Mouse (Mus musculus): ENCODE measurements at regions not wholly inside any gene's neighbourhood (a gene's known extent, or its start where the extent isn't known, plus 50 kb on each side); places are given as distances from the start of the nearest gene placed in this dataset.
"Not testable (repeated sequence)": the region's sequence is repeated elsewhere in the genome, so short reads cannot be mapped to it uniquely, and the experiment has no call there.

- H3K4me3 ChIP-seq (ENCODE audit: low read depth, low read length): no peak overlapping the region
- no peak overlapping the region for H3K9ac ChIP-seq (ENCODE audit: low read depth, poor library complexity, severe bottlenecking)
- H3K36me3 ChIP-seq (ENCODE audit: control insufficient read depth, insufficient read depth, low read length, poor library complexity, severe bottlenecking): no peaks in the 10 kb centered on the region
- H3K4me1 ChIP-seq (ENCODE audit: control insufficient read depth, insufficient read depth, low read length): no peaks in the 10 kb centered on the region
- H3K27me3 ChIP-seq (ENCODE audit: control insufficient read depth, insufficient read depth, low read length, poor library complexity, severe bottlenecking): no peaks in the 10 kb centered on the region
- no peak for TF ChIP-seq CTCF (IDR thresholded peaks at IDR 0.05; ENCODE audit: low read depth, low read length)
- no peak for TF ChIP-seq POLR2A (IDR thresholded peaks at IDR 0.05; ENCODE audit: insufficient read depth, low read length)
- TF ChIP-seq EP300 (IDR thresholded peaks at IDR 0.05; ENCODE audit: insufficient read depth, low read depth, low read length): no peak
- H3K9me3 ChIP-seq (replicated peaks; ENCODE audit: control insufficient read depth, insufficient read depth, low read length, poor library complexity, severe bottlenecking): no peaks in the 10 kb centered on the region
- H3K27ac ChIP-seq (ENCODE audit: insufficient read depth, low read length): no peak overlapping the region
Measured at GRCm38 (mm10) chr19:35787246-35788021, 269.9 kb downstream of the Htr7 start.

DNA sequence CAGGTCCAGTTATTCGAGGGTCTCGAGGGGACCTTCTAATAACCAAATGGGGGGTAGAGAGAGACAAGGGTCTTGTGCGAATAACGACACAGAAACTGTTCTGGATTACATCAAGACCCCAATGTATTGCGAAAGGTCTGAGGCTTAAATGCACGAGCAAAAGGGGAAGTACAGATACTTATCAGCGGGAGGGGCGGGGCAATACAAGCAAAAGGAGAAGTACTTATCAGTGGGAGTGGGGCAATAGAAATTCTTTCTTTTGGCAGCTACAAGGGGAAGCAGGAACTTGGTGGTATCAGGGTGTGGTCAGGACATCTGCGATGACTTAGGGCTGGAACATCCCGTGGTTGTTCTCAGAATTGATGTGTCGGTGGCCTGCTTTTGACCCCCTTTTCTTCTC, 295.6 kb downstream of the Htr7 start:
- H3K36me3 ChIP-seq (ENCODE audit: control insufficient read depth, insufficient read depth, low read length, poor library complexity, severe bottlenecking); H3K9ac ChIP-seq (ENCODE audit: low read depth, poor library complexity, severe bottlenecking); H3K27me3 ChIP-seq (ENCODE audit: control insufficient read depth, insufficient read depth, low read length, poor library complexity, severe bottlenecking); H3K4me1 ChIP-seq (ENCODE audit: control insufficient read depth, insufficient read depth, low read length); H3K27ac ChIP-seq (ENCODE audit: insufficient read depth, low read length); H3K4me3 ChIP-seq (ENCODE audit: low read depth, low read length); H3K9me3 ChIP-seq (replicated peaks; ENCODE audit: control insufficient read depth, insufficient read depth, low read length, poor library complexity, severe bottlenecking): not testable (repeated sequence)

DNA sequence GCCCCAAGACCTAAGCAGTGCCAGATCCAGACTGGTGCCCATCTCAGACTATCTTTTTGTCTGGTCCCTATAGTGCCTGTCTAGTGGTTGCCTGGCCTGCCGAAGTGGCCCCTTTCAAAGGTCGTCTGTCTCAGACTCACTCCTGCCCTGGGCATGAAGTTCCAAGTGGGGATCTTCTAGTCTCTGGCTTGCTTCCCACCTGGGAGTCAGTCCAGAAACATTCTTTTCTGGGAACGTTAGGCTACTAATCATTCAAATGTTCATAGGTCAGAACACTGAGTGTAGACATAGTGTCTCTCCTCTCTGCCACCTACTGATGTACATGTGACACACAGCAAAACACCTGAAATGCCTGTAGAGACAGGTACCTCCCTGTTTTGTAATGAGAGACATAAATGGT, 297.6 kb downstream of the Htr7 start:
- Histone ChIP-seq H3K36me3 (ENCODE audit: control insufficient read depth, insufficient read depth, low read length, poor library complexity, severe bottlenecking) (no peaks in the 10 kb centered on the region), H3K4me1 (ENCODE audit: control insufficient read depth, insufficient read depth, low read length) (no peaks in the 10 kb centered on the region), H3K27ac (ENCODE audit: insufficient read depth, low read length) (no peak overlapping the region), H3K9ac (ENCODE audit: low read depth, poor library complexity, severe bottlenecking) (no peak overlapping the region), H3K4me3 (ENCODE audit: low read depth, low read length) (no peak overlapping the region), H3K9me3 (replicated peaks; ENCODE audit: control insufficient read depth, insufficient read depth, low read length, poor library complexity, severe bottlenecking) (no peaks in the 10 kb centered on the region), H3K27me3 (ENCODE audit: control insufficient read depth, insufficient read depth, low read length, poor library complexity, severe bottlenecking) (no peaks in the 10 kb centered on the region)
- TF ChIP-seq EP300 (IDR thresholded peaks at IDR 0.05; ENCODE audit: insufficient read depth, low read depth, low read length) (no peak), POLR2A (IDR thresholded peaks at IDR 0.05; ENCODE audit: insufficient read depth, low read length) (no peak)

DNA sequence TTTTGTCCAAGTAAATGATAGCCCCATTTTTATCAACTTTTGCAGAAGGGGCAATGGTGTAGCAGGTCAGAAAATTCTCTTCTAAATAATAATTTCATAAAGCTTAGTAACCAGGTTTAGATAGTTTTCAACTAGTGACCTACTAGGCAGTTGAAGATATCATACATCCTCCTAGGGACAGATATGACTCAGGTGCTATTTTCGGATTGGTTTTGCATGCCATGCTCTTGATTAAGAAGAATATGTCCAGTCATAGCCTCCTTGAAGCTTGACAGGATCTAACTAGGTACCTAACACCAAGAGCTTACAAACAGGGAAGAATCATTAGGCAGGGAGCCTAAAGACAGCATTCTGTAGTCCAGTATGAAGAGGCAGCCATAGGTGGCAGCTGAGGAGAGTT, 301.8 kb downstream of the Htr7 start:
- H3K9ac ChIP-seq (ENCODE audit: low read depth, poor library complexity, severe bottlenecking): no peak overlapping the region
- no peaks in the 10 kb centered on the region for H3K36me3 ChIP-seq (ENCODE audit: control insufficient read depth, insufficient read depth, low read length, poor library complexity, severe bottlenecking)
- TF ChIP-seq EP300 (IDR thresholded peaks at IDR 0.05; ENCODE audit: insufficient read depth, low read depth, low read length) (no peak), CTCF (IDR thresholded peaks at IDR 0.05; ENCODE audit: low read depth, low read length) (no peak), POLR2A (IDR thresholded peaks at IDR 0.05; ENCODE audit: insufficient read depth, low read length) (no peak)
- no peaks in the 10 kb centered on the region for H3K4me1 ChIP-seq (ENCODE audit: control insufficient read depth, insufficient read depth, low read length)
- no peaks in the 10 kb centered on the region for H3K9me3 ChIP-seq (replicated peaks; ENCODE audit: control insufficient read depth, insufficient read depth, low read length, poor library complexity, severe bottlenecking)
- no peak overlapping the region for H3K27ac ChIP-seq (ENCODE audit: insufficient read depth, low read length)
- H3K4me3 ChIP-seq (ENCODE audit: low read depth, low read length): no peak overlapping the region
- H3K27me3 ChIP-seq (ENCODE audit: control insufficient read depth, insufficient read depth, low read length, poor library complexity, severe bottlenecking): no peaks in the 10 kb centered on the region

- Histone ChIP-seq H3K27me3 (ENCODE audit: control insufficient read depth, insufficient read depth, low read length, poor library complexity, severe bottlenecking) (no peaks in the 10 kb centered on the region), H3K9ac (ENCODE audit: low read depth, poor library complexity, severe bottlenecking) (no peak overlapping the region), H3K9me3 (replicated peaks; ENCODE audit: control insufficient read depth, insufficient read depth, low read length, poor library complexity, severe bottlenecking) (no peaks in the 10 kb centered on the region), H3K4me3 (ENCODE audit: low read depth, low read length) (no peak overlapping the region), H3K36me3 (ENCODE audit: control insufficient read depth, insufficient read depth, low read length, poor library complexity, severe bottlenecking) (no peaks in the 10 kb centered on the region), H3K27ac (ENCODE audit: insufficient read depth, low read length) (no peak overlapping the region), H3K4me1 (ENCODE audit: control insufficient read depth, insufficient read depth, low read length) (no peaks in the 10 kb centered on the region)
- TF ChIP-seq POLR2A (IDR thresholded peaks at IDR 0.05; ENCODE audit: insufficient read depth, low read length) (no peak), EP300 (IDR thresholded peaks at IDR 0.05; ENCODE audit: insufficient read depth, low read depth, low read length) (no peak), CTCF (IDR thresholded peaks at IDR 0.05; ENCODE audit: low read depth, low read length) (no peak)
Measured at GRCm38 (mm10) chr19:35735754-35736153, 321.6 kb downstream of the Htr7 start.

GRCm38 (mm10) chr19:35728436-35729060, 328.8 kb downstream of the Htr7 start:
- Histone ChIP-seq H3K9me3 (replicated peaks; ENCODE audit: control insufficient read depth, insufficient read depth, low read length, poor library complexity, severe bottlenecking) (no peaks in the 10 kb centered on the region), H3K36me3 (ENCODE audit: control insufficient read depth, insufficient read depth, low read length, poor library complexity, severe bottlenecking) (no peaks in the 10 kb centered on the region), H3K27ac (ENCODE audit: insufficient read depth, low read length) (no peak overlapping the region), H3K27me3 (ENCODE audit: control insufficient read depth, insufficient read depth, low read length, poor library complexity, severe bottlenecking) (no peaks in the 10 kb centered on the region), H3K4me1 (ENCODE audit: control insufficient read depth, insufficient read depth, low read length) (no peaks in the 10 kb centered on the region), H3K4me3 (ENCODE audit: low read depth, low read length) (no peak overlapping the region), H3K9ac (ENCODE audit: low read depth, poor library complexity, severe bottlenecking) (no peak overlapping the region)
- TF ChIP-seq POLR2A (IDR thresholded peaks at IDR 0.05; ENCODE audit: insufficient read depth, low read length): no peak
